Mouse (Mus musculus) E14TG2a.4 (cell line): Measurements from ENCODE around the gene Stap2.

Experiments used
- H3K27me3 ChIP-seq: 2 replicates; pipeline ENCODE4 v1.6.1; 2014; ENCODE audit warnings: low read length, control low read depth; ENCODE audit not compliant: insufficient read depth
- H3K36me3 ChIP-seq: 2 replicates; pipeline ENCODE4 v1.6.1; 2014; ENCODE audit warnings: low read length, control low read depth; ENCODE audit not compliant: insufficient read depth
- H3K4me1 ChIP-seq: replicated peaks from 2 replicates; pipeline ENCODE4 v1.6.1; 2014; ENCODE audit warnings: low read depth, low read length, control low read depth
- H3K4me3 ChIP-seq: replicated peaks from 2 replicates; pipeline ENCODE4 v1.5.1; 2014; ENCODE audit warnings: mild to moderate bottlenecking, low read length
- H3K9me3 ChIP-seq: 2 replicates; pipeline ENCODE4 v1.6.1; 2014; ENCODE audit warnings: low read length, control low read depth
- CTCF ChIP-seq: conservative IDR thresholded peaks from 2 replicates; pipeline ENCODE4 v1.5.1; 2014; ENCODE audit warnings: low read length
- NANOG ChIP-seq: IDR thresholded peaks from 2 replicates; pipeline ENCODE4 v1.6.1; 2014; ENCODE audit warnings: borderline replicate concordance, low read length, mixed read lengths
- POU5F1 ChIP-seq: IDR thresholded peaks from 2 replicates; pipeline ENCODE4 v1.6.1; 2014; ENCODE audit warnings: low read length, borderline replicate concordance

Gene Stap2

GRCm38 (mm10) chr17:56021161-56021910 is 16.0 kb upstream of the Stap2 start:
- Histone ChIP-seq H3K4me3 (no peak overlapping the region), H3K36me3 (peaks cover 100% of the 10 kb centered on the region), H3K9me3 (no peaks in the 10 kb centered on the region), H3K4me1 (peaks cover 73% of the 10 kb centered on the region), H3K27me3 (no peaks in the 10 kb centered on the region)
- TF ChIP-seq NANOG (no peak), CTCF (no peak), POU5F1 (no peak)

GRCm38 (mm10) chr17:56020400-56021084 is 15.2 kb upstream of the Stap2 start:
- TF ChIP-seq CTCF (no peak), POU5F1 (no peak), NANOG (no peak)
- peaks cover 76% of the 10 kb centered on the region for H3K4me1 ChIP-seq
- H3K4me3 ChIP-seq, result no peak overlapping the region
- H3K9me3 ChIP-seq, result no peaks in the 10 kb centered on the region
- peaks cover 100% of the 10 kb centered on the region for H3K36me3 ChIP-seq
- no peaks in the 10 kb centered on the region for H3K27me3 ChIP-seq

- H3K36me3 ChIP-seq, result peaks cover 98% of the 10 kb centered on the region
- TF ChIP-seq POU5F1 (no peak), CTCF (no peak; the same call in 1 of the 2 replicates)
- H3K27me3 ChIP-seq, result no peaks in the 10 kb centered on the region
- peak overlapping the region; percentile 14 for H3K4me3 ChIP-seq
- peaks cover 67% of the 10 kb centered on the region for H3K4me1 ChIP-seq
- H3K9me3 ChIP-seq, result no peaks in the 10 kb centered on the region
Observed at GRCm38 (mm10) chr17:56018347-56019131, 13.2 kb upstream of the Stap2 start.

GRCm38 (mm10) chr17:56017848-56018247 is 12.5 kb upstream of the Stap2 start:
- H3K36me3 ChIP-seq, result peaks cover 98% of the 10 kb centered on the region
- H3K4me3 ChIP-seq, result no peak overlapping the region
- H3K4me1 ChIP-seq, result peaks cover 60% of the 10 kb centered on the region
- H3K27me3 ChIP-seq, result no peaks in the 10 kb centered on the region
- H3K9me3 ChIP-seq, result no peaks in the 10 kb centered on the region
- TF ChIP-seq POU5F1 (no peak), NANOG (no peak), CTCF (no peak)

DNA sequence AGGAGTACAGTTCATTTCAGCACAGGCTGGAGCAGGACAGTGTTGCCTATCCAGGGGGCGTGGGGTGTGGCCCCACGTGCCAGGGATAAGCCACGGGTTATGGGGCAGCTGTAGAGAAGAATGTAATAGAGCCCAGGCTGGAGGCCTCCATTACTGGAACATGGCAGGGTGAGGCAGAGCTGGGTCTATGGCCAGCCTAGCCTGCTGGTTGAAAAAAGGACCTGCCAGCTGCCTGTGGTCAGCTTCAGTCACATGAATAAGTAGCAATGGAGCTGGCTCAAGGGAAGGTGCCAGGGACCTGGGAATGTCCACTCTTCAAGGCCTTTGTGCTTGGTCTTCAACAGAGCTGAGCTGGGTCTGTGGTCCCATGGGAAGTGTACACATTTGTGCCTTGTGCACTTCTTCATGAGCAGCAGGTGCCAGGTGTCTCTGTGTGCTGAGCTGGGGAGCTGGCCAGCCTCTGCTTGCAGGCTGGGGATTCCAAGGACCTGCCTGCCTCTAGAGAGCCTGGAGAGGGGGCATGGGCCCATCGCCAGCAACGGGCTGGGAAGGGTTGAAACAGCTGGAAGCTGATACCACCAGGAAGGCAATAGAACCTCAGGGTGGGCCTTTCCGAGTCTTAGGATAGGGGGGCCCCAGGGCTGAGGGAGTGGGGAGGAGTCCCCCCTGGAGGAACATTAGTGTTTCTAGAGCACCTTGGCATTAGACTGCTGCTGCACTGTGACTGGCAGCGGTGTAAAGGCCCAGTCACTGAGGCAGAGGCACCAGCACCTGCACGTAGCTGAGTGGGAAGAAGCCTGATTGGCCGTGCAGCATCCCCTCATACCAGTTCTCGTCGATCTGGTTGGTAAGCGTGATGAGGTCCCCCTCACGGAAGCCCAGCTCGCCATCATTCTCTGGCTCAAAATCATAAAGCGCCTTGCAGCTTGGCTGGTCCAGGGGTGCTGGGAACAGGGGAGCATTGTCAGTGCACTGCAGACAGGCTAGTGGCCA is 11.7 kb upstream of the Stap2 start:
- Histone ChIP-seq H3K4me3 (no peak overlapping the region), H3K36me3 (peaks cover 97% of the 10 kb centered on the region), H3K4me1 (peaks cover 53% of the 10 kb centered on the region), H3K9me3 (no peaks in the 10 kb centered on the region), H3K27me3 (no peaks in the 10 kb centered on the region)
- TF ChIP-seq NANOG (no peak), POU5F1 (no peak), CTCF (no peak)

- no peak overlapping the region for H3K4me3 ChIP-seq
- no peaks in the 10 kb centered on the region for H3K9me3 ChIP-seq
- H3K36me3 ChIP-seq, result peaks cover 97% of the 10 kb centered on the region
- H3K4me1 ChIP-seq, result peaks cover 49% of the 10 kb centered on the region
- no peaks in the 10 kb centered on the region for H3K27me3 ChIP-seq
- no peak for TF ChIP-seq CTCF
Observed at GRCm38 (mm10) chr17:56016382-56016781, 11.0 kb upstream of the Stap2 start.

- Histone ChIP-seq H3K4me1 (peaks cover 56% of the 10 kb centered on the region), H3K27me3 (no peaks in the 10 kb centered on the region), H3K9me3 (no peaks in the 10 kb centered on the region), H3K36me3 (peaks cover 96% of the 10 kb centered on the region), H3K4me3 (no peak overlapping the region)
- no peak for TF ChIP-seq POU5F1
- TF ChIP-seq CTCF, result no peak
- no peak for TF ChIP-seq NANOG
Observed at GRCm38 (mm10) chr17:56015293-56015692, 9.9 kb upstream of the Stap2 start.

GRCm38 (mm10) chr17:56011441-56011840 is 6.1 kb upstream of the Stap2 start:
- TF ChIP-seq NANOG, result no peak
- no peak for TF ChIP-seq POU5F1
- TF ChIP-seq CTCF, result no peak
- Histone ChIP-seq H3K9me3 (no peaks in the 10 kb centered on the region), H3K36me3 (peaks cover 59% of the 10 kb centered on the region), H3K4me3 (no peak overlapping the region), H3K27me3 (no peaks in the 10 kb centered on the region), H3K4me1 (peaks cover 58% of the 10 kb centered on the region)
